In genomic region chr16:94607468-94607867, GRCm38 (mm10) we compare ENCODE assay signal across 18 mouse cellular contexts. TPM values are rescaled to one million over a fixed set of nuclear protein-coding genes. Genes with fewer than 3 reads are reported as not detected.
DNase-seq lines count a peak whose midpoint lies in the region; ATAC-seq and TF ChIP-seq lines count a peak whose summit lies in the region.
"Had no signal": no experiment of that assay in that cellular context is flagged by ENCODE, and none has a peak within 500 bp of the region (broad histone marks: within the 10 kb centered on the region; RNA-seq: fewer than 3 reads in every experiment).

No protein-coding gene starts in this region.

- H3K27me3 ChIP-seq in heart, embryonic 13.5 days (replicated peaks) = no peaks in the 10 kb centered on the region
- H3K27me3 ChIP-seq in heart, embryonic 10.5 days (ENCODE audit: insufficient read depth, poor library complexity, severe bottlenecking) = no peaks in the 10 kb centered on the region
- H3K27me3 ChIP-seq in lung, embryonic 14.5 days (ENCODE audit: insufficient read depth, low read length) = no peaks in the 10 kb centered on the region
- H3K27me3 ChIP-seq in stomach, embryonic 16.5 days (ENCODE audit: control insufficient read depth, insufficient read depth, low read length) = no peaks in the 10 kb centered on the region
- H3K27me3 ChIP-seq: hindbrain, embryonic 12.5 days; lung, embryonic 15.5 days; midbrain, embryonic 12.5 days had no signal

- no peak overlapping the region for H3K4me3 ChIP-seq in heart, embryonic 13.5 days
- no peak overlapping the region for H3K4me3 ChIP-seq in heart, embryonic 10.5 days
- no peak overlapping the region for H3K4me3 ChIP-seq in lung, embryonic 14.5 days (ENCODE audit: low read depth, low read length)
- H3K4me3 ChIP-seq in embryonic fibroblast, embryonic 13.5 days (ENCODE audit: insufficient read depth, low read length) = no peak overlapping the region
- H3K4me3 ChIP-seq in stomach, embryonic 16.5 days (replicated peaks; ENCODE audit: low read length) = no peak overlapping the region
- H3K4me3 ChIP-seq: hindbrain, embryonic 12.5 days; lung, embryonic 15.5 days; midbrain, embryonic 12.5 days; myocyte had no signal

- peak overlapping the region; percentile 41 for H3K4me2 ChIP-seq in heart, embryonic 13.5 days
- no peak overlapping the region for H3K4me2 ChIP-seq in lung, embryonic 14.5 days
- H3K4me2 ChIP-seq in stomach, embryonic 16.5 days (ENCODE audit: low read depth, low read length) = no peak overlapping the region
- H3K4me2 ChIP-seq: hindbrain, embryonic 12.5 days; lung, embryonic 15.5 days; midbrain, embryonic 12.5 days had no signal

- 0 out of 2 replicates have a peak overlapping the region, but pooled peaks have one; percentile 10 for H3K9ac ChIP-seq in heart, embryonic 13.5 days
- H3K9ac ChIP-seq in lung, embryonic 14.5 days = no peak overlapping the region
- no peak overlapping the region for H3K9ac ChIP-seq in stomach, embryonic 16.5 days (ENCODE audit: low read length)
- H3K9ac ChIP-seq: hindbrain, embryonic 12.5 days; lung, embryonic 15.5 days; midbrain, embryonic 12.5 days had no signal

- TF ChIP-seq POLR2A in embryonic fibroblast, embryonic 13.5 days (IDR thresholded peaks at IDR 0.05; ENCODE audit: low read depth, low read length) = no peak

- peaks cover 5% of the 10 kb centered on the region for H3K36me3 ChIP-seq in heart, embryonic 13.5 days
- H3K36me3 ChIP-seq in heart, embryonic 10.5 days = no peaks in the 10 kb centered on the region
- peaks cover under 1% of the 10 kb centered on the region; the same call in 1 of the 2 replicates for H3K36me3 ChIP-seq in lung, embryonic 14.5 days (ENCODE audit: insufficient read depth)
- no peaks in the 10 kb centered on the region for H3K36me3 ChIP-seq in stomach, embryonic 16.5 days (ENCODE audit: control insufficient read depth, insufficient read depth, low read length)
- H3K36me3 ChIP-seq: hindbrain, embryonic 12.5 days; lung, embryonic 15.5 days had no signal

- DNase-seq in heart, embryonic 10.5 days (ENCODE audit: low spot score) = no peak
- DNase-seq in lung, embryonic 14.5 days = no peak
- no peak for DNase-seq in lung, postnatal 10 days
- DNase-seq in right cerebral cortex, adult 2 months (ENCODE audit: low spot score in 2 of 2) = no peak
- DNase-seq: adrenal gland, postnatal 10 days; cerebellum, adult 9-11 months; gastrocnemius, postnatal 10 days; kidney, postnatal 14 days; layer of hippocampus, adult 9-11 months; thymus, adult 2 months had no signal

- peak overlapping the region; percentile 74 for H3K27ac ChIP-seq in heart, embryonic 13.5 days (replicated peaks)
- H3K27ac ChIP-seq in heart, embryonic 10.5 days = no peak overlapping the region
- peak overlapping the region; percentile 12; the same call in 1 of the 2 replicates for H3K27ac ChIP-seq in lung, embryonic 14.5 days (ENCODE audit: low read depth)
- H3K27ac ChIP-seq in embryonic fibroblast, embryonic 13.5 days (ENCODE audit: insufficient read depth, low read length) = 0 out of 2 replicates have a peak overlapping the region, but pooled peaks have one; percentile 12
- H3K27ac ChIP-seq in stomach, embryonic 16.5 days (ENCODE audit: low read length) = peak overlapping the region; percentile 8; the same call in 1 of the 2 replicates
- H3K27ac ChIP-seq: hindbrain, embryonic 12.5 days; lung, embryonic 15.5 days; midbrain, embryonic 12.5 days had no signal

- no peaks in the 10 kb centered on the region for H3K9me3 ChIP-seq in heart, embryonic 13.5 days
- no peaks in the 10 kb centered on the region for H3K9me3 ChIP-seq in heart, embryonic 10.5 days
- H3K9me3 ChIP-seq in lung, embryonic 14.5 days (ENCODE audit: low read depth, low read length) = no peaks in the 10 kb centered on the region
- no peaks in the 10 kb centered on the region for H3K9me3 ChIP-seq in stomach, embryonic 16.5 days (replicated peaks; ENCODE audit: control insufficient read depth, low read length)
- H3K9me3 ChIP-seq: G1E; hindbrain, embryonic 12.5 days; lung, embryonic 15.5 days; midbrain, embryonic 12.5 days had no signal

- WGBS in heart, embryonic 13.5 days = 29% methylated on average over 1 of the region's 1 CpGs
- WGBS in heart, embryonic 10.5 days = 35% methylated on average over 1 of the region's 1 CpGs
- 24% methylated on average over 1 of the region's 1 CpGs for WGBS in lung, embryonic 14.5 days
- 35% methylated on average over 1 of the region's 1 CpGs for WGBS in stomach, embryonic 16.5 days

- no peak for ATAC-seq in heart, embryonic 13.5 days (ENCODE audit: extremely low read depth, insufficient number of reproducible peaks, low FRiP score, low TSS enrichment)
- ATAC-seq in lung, embryonic 14.5 days (ENCODE audit: insufficient read depth) = peak; percentile 70; the same call in 1 of the 2 replicates
- ATAC-seq in stomach, embryonic 16.5 days (ENCODE audit: insufficient read depth, low FRiP score) = no peak

- TF ChIP-seq CTCF in lung, embryonic 14.5 days (IDR thresholded peaks at IDR 0.05; ENCODE audit: low read depth) = no peak
- TF ChIP-seq CTCF in embryonic fibroblast, embryonic 13.5 days (IDR thresholded peaks at IDR 0.05; ENCODE audit: borderline replicate concordance, insufficient read depth, low read length) = no peak

- peaks cover 71% of the 10 kb centered on the region for H3K4me1 ChIP-seq in heart, embryonic 13.5 days
- peaks cover 49% of the 10 kb centered on the region for H3K4me1 ChIP-seq in heart, embryonic 10.5 days
- H3K4me1 ChIP-seq in lung, embryonic 14.5 days (ENCODE audit: insufficient read depth) = peaks cover 9% of the 10 kb centered on the region
- peaks cover 16% of the 10 kb centered on the region for H3K4me1 ChIP-seq in embryonic fibroblast, embryonic 13.5 days (ENCODE audit: control insufficient read depth, insufficient read depth, low read length)
- H3K4me1 ChIP-seq in stomach, embryonic 16.5 days (ENCODE audit: control insufficient read depth, insufficient read depth, low read length) = peaks cover 30% of the 10 kb centered on the region

RNA-seq across cellular contexts. Expression of gene Dyrk1a, which starts 37.7 kb away (rescaled TPM):
- 6.7 and 7.2 TPM in 2 replicates for polyA plus RNA-seq in heart, embryonic 13.5 days (2015; fragmentation: Nextera tagmentation; extraction: Ambion mirVana)
- polyA plus RNA-seq in heart, embryonic 10.5 days (2016; fragmentation: Nextera tagmentation; extraction: Ambion mirVana) = 7.7 and 8.1 TPM in 2 replicates
- polyA plus RNA-seq in lung, embryonic 14.5 days (2014; fragmentation: Nextera tagmentation; extraction: Ambion mirVana) = 11.2 and 11.8 TPM in 2 replicates
- 46.2 and 50.5 TPM in 2 replicates for polyA plus RNA-seq in embryonic fibroblast, embryonic 13.5 days (2011; ENCODE audit: insufficient read length, low read depth, missing spikeins)
- polyA plus RNA-seq in stomach, embryonic 16.5 days (2015; fragmentation: Nextera tagmentation; extraction: Ambion mirVana) = 7.4 TPM in 2 replicates
